ENCODE assay signal across 16 mouse cellular contexts in genomic region chr12:85521101-85521500, GRCm38 (mm10).
"Had no signal": no experiment of that assay in that cellular context is flagged by ENCODE, and none has a peak within 500 bp of the region (broad histone marks: within the 10 kb centered on the region; RNA-seq: fewer than 3 reads in every experiment).

No protein-coding gene starts in this region.

- DNase-seq: lung, embryonic 14.5 days; lung, postnatal 4 days; right cerebral cortex, adult 18-20 months; right cerebral cortex, postnatal 25 days; right cerebral cortex, postnatal 4 days; spleen, adult 18-20 months; thymus, adult 18-20 months; thymus, postnatal 14 days; thymus, postnatal 36 days had no signal

- H3K27ac ChIP-seq: liver, embryonic 14.5 days; midbrain, embryonic 13.5 days; midbrain, embryonic 15.5 days; neural tube, embryonic 13.5 days; neural tube, embryonic 15.5 days had no signal

- H3K4me2 ChIP-seq: lung, embryonic 14.5 days; midbrain, embryonic 11.5 days; midbrain, embryonic 13.5 days; midbrain, embryonic 15.5 days; neural tube, embryonic 13.5 days; neural tube, embryonic 15.5 days had no signal

- H3K9me3 ChIP-seq: midbrain, embryonic 13.5 days; midbrain, embryonic 15.5 days; neural tube, embryonic 13.5 days; neural tube, embryonic 15.5 days had no signal

- H3K36me3 ChIP-seq: midbrain, embryonic 13.5 days; midbrain, embryonic 15.5 days; neural tube, embryonic 13.5 days; neural tube, embryonic 15.5 days had no signal

- H3K4me3 ChIP-seq: midbrain, embryonic 13.5 days; midbrain, embryonic 15.5 days; myocyte; neural tube, embryonic 13.5 days; neural tube, embryonic 15.5 days had no signal

- H3K9ac ChIP-seq: liver, embryonic 14.5 days; lung, embryonic 14.5 days; midbrain, embryonic 13.5 days; midbrain, embryonic 15.5 days; neural tube, embryonic 13.5 days; neural tube, embryonic 15.5 days had no signal

- H3K27me3 ChIP-seq: midbrain, embryonic 13.5 days; midbrain, embryonic 15.5 days; neural tube, embryonic 13.5 days; neural tube, embryonic 15.5 days had no signal

- ATAC-seq: midbrain, embryonic 13.5 days; midbrain, embryonic 15.5 days had no signal
